Mouse (Mus musculus) forebrain, embryonic 15.5 days (tissue): ENCODE data around the gene Hspb11. TPM values are rescaled to one million over a fixed set of nuclear protein-coding genes. Genes with fewer than 3 reads are reported as not detected.

ENCODE experiments used
- ATAC-seq: fragments of 200-750 bp; cut with Nextera tagmentation; replicated peaks from 2 replicates; pipeline ENCODE4 v1.8.0; 2017; ENCODE audit warnings: mild to moderate bottlenecking, moderate TSS enrichment, moderate library complexity
- H3K27ac ChIP-seq: fragments of 300-500 bp; sonication (generic); replicated peaks from 2 replicates; pipeline ENCODE4 v1.5.1; 2015; ENCODE audit warnings: mild to moderate bottlenecking, inconsistent platforms
- H3K27me3 ChIP-seq: fragments of 300-500 bp; sonication (generic); 2 replicates; pipeline ENCODE4 v1.6.1; 2015; ENCODE audit warnings: inconsistent platforms
- H3K36me3 ChIP-seq: fragments of 300-500 bp; sonication (generic); 2 replicates; pipeline ENCODE4 v1.6.1; 2015; ENCODE audit warnings: mild to moderate bottlenecking, inconsistent platforms
- H3K4me1 ChIP-seq: fragments of 300-500 bp; sonication (generic); 2 replicates; pipeline ENCODE4 v1.6.1; 2015; ENCODE audit warnings: inconsistent platforms
- H3K4me2 ChIP-seq: fragments of 300-500 bp; sonication (generic); replicated peaks from 2 replicates; pipeline ENCODE4 v1.6.1; 2015; ENCODE audit warnings: mild to moderate bottlenecking, inconsistent platforms
- H3K4me3 ChIP-seq: fragments of 300-500 bp; sonication (generic); 2 replicates; pipeline ENCODE4 v1.5.1; 2015; ENCODE audit warnings: mild to moderate bottlenecking, inconsistent platforms
- H3K9ac ChIP-seq: fragments of 300-500 bp; sonication (generic); replicated peaks from 2 replicates; pipeline ENCODE4 v1.6.1; 2015; ENCODE audit warnings: mild to moderate bottlenecking, inconsistent platforms
- H3K9me3 ChIP-seq: fragments of 300-500 bp; sonication (generic); 2 replicates; pipeline ENCODE4 v1.6.1; 2016; ENCODE audit warnings: inconsistent platforms
- WGBS: fragments of 180-500 bp; shearing (Covaris S2); methylation state at CpG from one replicate; pipeline ENCODE4 v1.1.7; 2015; ENCODE audit warnings: mixed read lengths; 5-methylcytosine and 5-hydroxymethylcytosine counted together
- polyA plus RNA-seq: library from polyadenylated mRNA; unstranded; fragments of >200 nt; fragmentation: Nextera tagmentation; extraction: Ambion mirVana; gene quantifications from 2 replicates; pipeline ENCODE4 v1.2.1, GENCODE M21; 2015

The Hspb11 gene
- polyA plus RNA-seq, 1 experiment from 2014 or later, result 41.7 TPM

GRCm38 (mm10) chr4:107328530-107328929, 75.1 kb downstream of the Hspb11 start:
- no peak overlapping the region for H3K27ac ChIP-seq
- no peak overlapping the region for H3K4me2 ChIP-seq
- no peaks in the 10 kb centered on the region for H3K27me3 ChIP-seq
- H3K4me1 ChIP-seq, result no peaks in the 10 kb centered on the region
- no peak overlapping the region for H3K9ac ChIP-seq
- no peak overlapping the region for H3K4me3 ChIP-seq
- H3K36me3 ChIP-seq, result peaks cover 10% of the 10 kb centered on the region
- H3K9me3 ChIP-seq, result no peaks in the 10 kb centered on the region
- WGBS, result 98% methylated on average over 8 of the region's 8 CpGs
- no peak for ATAC-seq

Other genes starting within 250 kb of the Hspb11 start
- gene Mrpl37, start 186.7 kb upstream of the Hspb11 start, polyA plus RNA-seq, result 76.1 and 80.6 TPM in 2 replicates
- gene Cyb5rl, start 186.6 kb upstream of the Hspb11 start, polyA plus RNA-seq, result 2.8 and 3.6 TPM in 2 replicates
- not detected in 2 replicates for gene Cdcp2, start 156.7 kb upstream of the Hspb11 start, polyA plus RNA-seq
- 373 and 391 TPM in 2 replicates for gene Tmem59, start 75.2 kb upstream of the Hspb11 start, polyA plus RNA-seq
- 30.7 and 45.9 TPM in 2 replicates for gene Tceanc2, start 74.5 kb upstream of the Hspb11 start, polyA plus RNA-seq
- not detected in 2 replicates for gene Ldlrad1, start 44.4 kb upstream of the Hspb11 start, polyA plus RNA-seq
- 57.4 and 57.7 TPM in 2 replicates for gene Lrrc42, start 61 bp upstream of the Hspb11 start, polyA plus RNA-seq
- gene Dio1, start 53.6 kb downstream of the Hspb11 start, polyA plus RNA-seq, result not detected in 2 replicates
- 53.2 and 54.3 TPM in 2 replicates for gene Yipf1, start 60.8 kb downstream of the Hspb11 start, polyA plus RNA-seq
- gene Ndc1, start 114.2 kb downstream of the Hspb11 start, polyA plus RNA-seq, result 18.9 and 20.8 TPM in 2 replicates
- 0.95 and 1.3 TPM in 2 replicates for gene Glis1, start 181.0 kb downstream of the Hspb11 start, polyA plus RNA-seq